Mouse (Mus musculus) small intestine, adult 10 weeks (tissue): Measurements from ENCODE around the gene Foxred1. TPM values are rescaled to one million over a fixed set of nuclear protein-coding genes. Genes with fewer than 3 reads are reported as not detected.

Experiments used
- polyA plus RNA-seq: library from polyadenylated mRNA; stranded (reverse); fragments of 350-450 nt; fragmentation: Illumina TruSeq; extraction: RNeasy Lipid Tissue Mini Kit (QIAGEN cat#74804); gene quantifications from one replicate; pipeline ENCODE4 v1.2.3, GENCODE M21; 2014; ENCODE audit warnings: low replicate concordance

Foxred1 gene
- 15.3 TPM for polyA plus RNA-seq

DNA sequence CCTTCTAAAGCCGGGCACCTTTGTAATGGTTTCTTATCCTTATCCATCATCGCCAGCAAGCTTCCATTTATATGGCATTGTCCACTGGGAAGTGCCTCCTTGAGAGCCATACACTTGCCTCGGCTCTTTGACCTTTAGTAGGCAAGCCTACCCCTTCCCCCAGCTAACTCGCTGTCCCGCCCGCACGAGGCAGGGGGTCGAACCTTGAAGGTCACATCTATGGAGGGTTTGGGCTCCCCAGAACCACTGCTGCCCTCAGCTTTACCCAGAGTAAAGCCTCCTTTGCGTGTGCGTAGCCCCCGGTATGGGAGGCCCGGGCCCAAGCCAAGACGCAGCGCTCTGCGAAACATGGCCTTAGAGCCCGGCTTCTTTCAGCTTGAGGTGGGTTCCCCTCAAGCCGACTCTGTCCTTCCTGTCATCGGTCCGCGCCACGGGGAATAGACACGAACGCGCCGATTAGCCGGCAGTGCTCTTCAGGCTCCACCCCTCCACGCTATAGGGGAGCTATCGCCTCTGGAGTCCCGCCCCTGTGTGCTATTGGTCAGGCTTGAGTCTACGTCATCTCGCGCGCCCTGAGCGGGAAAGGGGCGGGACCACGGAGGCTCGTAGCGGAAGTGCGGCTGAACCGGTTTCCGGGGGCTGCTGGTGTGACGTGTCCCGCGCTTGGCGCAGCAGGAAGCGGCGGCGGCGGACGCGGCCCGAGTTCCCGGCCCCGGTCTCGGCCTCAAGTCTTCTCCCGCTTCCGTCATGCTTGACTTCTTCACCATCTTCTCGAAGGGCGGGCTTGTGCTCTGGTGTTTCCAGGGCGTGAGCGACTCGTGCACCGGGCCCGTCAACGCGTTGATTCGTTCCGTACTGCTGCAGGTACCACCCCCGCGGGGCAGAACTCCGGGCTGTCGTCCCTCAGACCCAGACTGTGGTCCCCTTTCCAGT lies at the start of gene Foxred1:
TSS of gene Foxred1 (minus strand) at position 514 of the 933 bp plus-strand sequence.

DNA sequence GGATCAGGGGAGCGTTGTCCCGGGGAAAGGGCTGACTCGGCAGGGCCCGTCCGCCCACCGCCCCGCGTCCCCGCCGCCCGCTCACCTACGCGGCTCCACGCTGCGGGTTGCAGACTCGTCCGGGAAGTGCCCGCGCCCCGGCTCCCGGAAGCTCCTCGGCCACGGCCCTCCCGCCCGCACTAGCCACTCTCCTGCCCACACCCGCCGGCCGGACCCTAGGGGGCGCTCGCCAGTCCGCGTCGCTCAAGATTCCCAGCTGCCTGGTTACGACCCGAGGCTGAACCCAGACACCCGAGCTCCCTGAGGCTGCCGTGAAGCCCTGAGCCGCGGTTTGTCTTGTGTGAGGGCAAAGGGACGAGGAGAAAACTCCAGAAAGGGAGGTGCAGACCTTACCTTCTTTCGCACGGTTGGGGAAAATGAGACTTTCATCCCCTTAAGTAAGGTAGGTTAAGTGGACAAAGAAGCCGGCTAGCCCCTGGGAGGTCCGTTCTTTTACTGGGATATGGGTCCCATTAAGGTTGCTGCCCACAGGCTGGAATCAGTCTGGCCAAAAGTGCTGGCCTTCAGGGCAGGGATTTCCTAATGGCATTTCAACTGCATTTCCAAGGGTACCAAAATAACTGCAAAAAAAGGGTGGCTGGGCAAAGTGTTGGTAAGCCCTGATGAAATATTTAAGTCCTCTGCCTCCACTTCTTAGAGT lies 10.9 kb downstream of the Foxred1 start, which contains the start of the genes Srpr and Tirap:
TSS of gene Srpr (plus strand) at position 404 of the 700 bp plus-strand sequence.
TSS of gene Tirap (minus strand) at position 520 of the 700 bp plus-strand sequence.

DNA sequence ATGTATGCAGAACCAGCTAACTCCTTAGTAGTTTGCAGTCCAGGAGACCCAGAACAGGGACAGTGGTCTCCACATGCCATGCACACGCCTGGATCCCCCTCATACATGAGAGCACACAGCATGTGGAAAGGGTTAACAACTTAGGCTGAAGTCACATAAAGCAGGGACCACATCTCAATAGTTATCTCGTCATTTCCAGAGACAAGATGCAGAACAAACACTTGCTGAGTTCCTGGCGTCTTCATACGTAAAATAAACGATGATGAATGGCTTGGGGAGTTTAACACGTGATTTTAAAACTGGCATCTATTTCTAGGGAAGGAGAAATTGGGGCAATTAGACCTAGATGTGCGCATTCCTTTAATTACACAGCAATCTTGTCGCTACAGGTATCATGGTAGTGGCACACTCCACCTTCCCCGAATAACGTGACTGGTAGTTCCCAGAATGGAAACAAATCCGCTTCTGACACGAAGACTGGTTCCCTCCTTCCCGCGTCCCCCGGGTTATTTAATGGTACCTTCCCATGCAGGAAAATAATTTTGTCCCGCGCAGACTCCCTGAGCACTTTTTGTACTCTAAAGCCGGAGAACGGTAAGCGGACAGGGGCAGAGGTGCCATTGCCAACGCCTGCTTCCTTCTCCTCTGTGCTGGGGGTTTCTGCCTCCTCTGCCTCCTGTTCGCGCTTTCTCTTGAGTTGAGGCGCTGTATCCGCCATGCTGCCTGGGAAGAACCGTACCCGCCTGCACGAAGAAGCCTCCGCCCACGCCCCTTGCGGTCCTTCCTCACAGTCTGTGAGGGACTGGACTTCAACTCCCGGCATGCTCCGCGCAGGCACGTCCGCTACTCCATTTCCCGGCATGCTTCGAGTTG lies 35.4 kb downstream of the Foxred1 start, which contains the start of gene Dcps:
TSS of gene Dcps (minus strand) at position 811 of the 873 bp plus-strand sequence.

Other genes with a start within 250 kb of the Foxred1 start
- gene St3gal4, start 91.8 kb downstream of the Foxred1 start, polyA plus RNA-seq = 1,339 TPM
- 4.5 TPM for gene Dcps, start 35.0 kb downstream of the Foxred1 start, polyA plus RNA-seq
- 141 TPM for gene Srpr, start 10.9 kb downstream of the Foxred1 start, polyA plus RNA-seq
- gene Tirap, start 10.8 kb downstream of the Foxred1 start, polyA plus RNA-seq = 9.1 TPM
- gene Fam118b, start 56.8 kb upstream of the Foxred1 start, polyA plus RNA-seq = 24.2 TPM
- 1.7 TPM for gene Rpusd4, start 56.8 kb upstream of the Foxred1 start, polyA plus RNA-seq
- 3.2 TPM for gene Cdon, start 210.1 kb upstream of the Foxred1 start, polyA plus RNA-seq